Mouse (Mus musculus) cerebellum, adult 11-12 months (tissue): Measurements from ENCODE around the gene Slc7a5.
A peak's percentile ranks its signal among the peaks of the same experiment; 100 is the strongest.

Experiments
- DNase-seq: peaks from one replicate; pipeline ENCODE4 v3.0.0; 2022

The Slc7a5 gene

DNA sequence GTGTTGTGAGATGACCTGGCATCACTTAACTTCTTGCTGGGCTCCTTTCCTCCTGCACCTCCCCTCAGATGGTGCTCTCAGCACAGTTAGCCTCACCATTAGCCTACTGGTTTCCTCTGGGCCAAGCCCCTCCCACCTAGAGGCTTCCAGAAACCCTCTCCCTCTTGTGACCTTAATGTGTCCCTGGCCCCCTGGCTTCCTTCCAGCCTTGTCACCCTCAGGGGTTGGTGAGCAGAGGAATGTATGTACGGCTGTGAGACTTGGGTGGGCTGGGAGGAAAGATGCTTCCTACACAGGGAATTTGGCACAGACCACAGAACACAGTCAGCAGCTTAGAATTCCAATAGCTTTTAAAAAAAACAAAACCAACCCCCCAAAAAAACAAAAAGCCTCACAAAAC is 26.7 kb downstream of the Slc7a5 start:
- no peak for DNase-seq

DNA sequence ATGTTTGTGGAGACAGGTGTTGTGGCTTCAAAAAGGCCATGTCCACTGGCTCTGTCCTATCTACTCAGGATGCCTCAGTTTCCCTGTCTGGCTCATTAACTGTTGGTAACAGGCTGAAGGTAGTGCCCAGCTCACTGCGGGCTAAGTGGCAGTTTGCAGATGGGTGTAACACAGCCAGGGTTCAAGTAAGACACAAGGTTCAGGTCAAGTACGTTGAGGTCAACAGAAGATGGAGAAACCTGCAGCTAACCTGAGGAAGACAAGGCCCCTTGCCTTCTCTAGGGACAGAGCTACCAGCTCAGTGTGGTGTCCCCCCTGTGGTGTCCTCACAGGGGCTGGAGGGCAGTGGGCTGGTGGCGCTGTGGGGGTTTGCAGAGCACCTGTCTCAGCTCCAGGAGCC is 27.8 kb downstream of the Slc7a5 start:
- no peak for DNase-seq

DNA sequence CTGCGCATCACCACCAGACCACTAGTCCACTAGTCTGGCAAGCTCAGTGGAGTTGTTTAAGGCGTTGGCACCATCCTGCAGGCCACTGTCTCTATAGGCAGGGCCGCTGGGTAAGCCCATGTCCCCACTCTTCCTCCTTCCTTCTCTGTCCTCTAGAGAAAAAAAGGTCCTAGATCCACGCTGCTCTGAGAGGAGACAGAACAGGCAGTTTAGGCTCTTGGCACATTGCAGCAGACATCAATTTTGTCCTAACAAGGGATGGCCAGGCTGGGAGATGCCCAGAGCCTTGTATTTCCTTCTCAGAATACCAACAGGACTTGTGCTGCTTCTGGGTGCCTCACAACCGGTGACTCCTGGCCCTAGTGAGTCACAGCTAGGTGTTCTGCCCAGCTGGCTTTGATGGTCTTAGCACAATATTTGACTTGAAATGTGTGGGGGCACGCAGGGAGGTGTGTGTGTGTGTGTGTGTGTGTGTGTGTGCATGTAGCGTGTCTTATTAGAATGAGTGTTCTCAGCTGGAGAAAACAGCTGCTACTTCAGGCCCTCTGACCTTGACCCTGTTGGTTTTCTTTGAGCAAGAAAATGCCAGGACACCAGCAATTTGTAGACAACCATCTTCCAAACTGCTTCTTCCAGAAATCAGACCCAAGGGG is 29.5 kb downstream of the Slc7a5 start:
- no peak for DNase-seq

DNA sequence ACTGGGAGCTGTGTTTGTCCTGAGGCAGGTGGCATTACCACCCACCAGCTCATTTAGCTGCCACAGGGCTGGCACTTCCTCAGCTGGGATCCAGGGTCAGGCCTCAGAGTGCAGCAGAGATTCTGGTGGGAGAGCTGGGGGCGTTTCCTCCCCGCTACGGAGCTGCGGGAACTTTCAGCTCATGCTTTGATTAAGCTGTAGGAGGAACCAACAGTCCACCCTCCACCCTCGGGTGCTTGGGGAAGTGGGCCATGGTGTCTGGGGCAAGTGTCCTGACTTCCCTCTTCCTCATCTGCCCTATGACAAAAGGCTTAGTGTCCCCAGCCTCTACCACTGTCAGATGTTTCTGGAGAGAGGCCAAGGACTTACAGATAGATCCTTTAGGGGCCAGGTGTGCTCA is 30.3 kb downstream of the Slc7a5 start:
- no peak for DNase-seq

DNA sequence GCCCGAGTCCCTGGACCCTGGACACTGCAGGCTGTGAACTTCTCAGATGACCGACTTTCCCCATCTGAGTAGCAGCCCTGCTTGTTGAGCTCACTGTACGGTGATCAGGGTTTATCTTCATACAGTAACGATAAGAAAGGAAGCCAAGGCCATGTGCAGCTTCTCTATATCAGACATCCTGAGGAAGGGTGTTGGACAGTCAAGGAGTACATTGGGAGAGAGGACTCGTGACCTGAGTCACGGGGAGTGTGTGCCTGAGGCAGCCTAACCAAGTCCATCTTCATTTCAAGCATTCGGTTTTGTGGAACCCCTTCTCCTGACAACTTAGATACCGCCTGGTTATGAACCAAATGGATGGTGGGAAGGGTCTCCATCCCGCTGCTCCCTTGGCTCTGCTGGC is 32.0 kb downstream of the Slc7a5 start:
- no peak for DNase-seq

DNA sequence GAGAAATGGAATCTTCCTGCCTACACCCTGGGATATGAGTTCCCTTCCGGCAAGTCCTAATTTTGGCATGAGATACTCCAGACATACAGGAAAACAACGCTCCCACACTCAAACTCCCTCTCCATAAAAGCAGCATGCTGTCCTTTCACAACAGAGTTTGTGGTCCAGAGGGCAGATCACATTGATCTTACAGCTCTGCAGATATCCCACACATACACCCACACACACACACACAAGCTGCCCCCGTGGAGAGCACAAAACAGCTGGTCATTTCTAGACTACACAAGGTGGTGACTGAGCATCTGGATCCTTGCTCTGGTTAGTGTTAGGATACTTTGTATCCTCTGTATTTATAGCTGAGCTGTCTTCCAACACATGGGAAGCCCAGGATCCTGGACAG is 32.4 kb downstream of the Slc7a5 start:
- DNase-seq, result no peak

DNA sequence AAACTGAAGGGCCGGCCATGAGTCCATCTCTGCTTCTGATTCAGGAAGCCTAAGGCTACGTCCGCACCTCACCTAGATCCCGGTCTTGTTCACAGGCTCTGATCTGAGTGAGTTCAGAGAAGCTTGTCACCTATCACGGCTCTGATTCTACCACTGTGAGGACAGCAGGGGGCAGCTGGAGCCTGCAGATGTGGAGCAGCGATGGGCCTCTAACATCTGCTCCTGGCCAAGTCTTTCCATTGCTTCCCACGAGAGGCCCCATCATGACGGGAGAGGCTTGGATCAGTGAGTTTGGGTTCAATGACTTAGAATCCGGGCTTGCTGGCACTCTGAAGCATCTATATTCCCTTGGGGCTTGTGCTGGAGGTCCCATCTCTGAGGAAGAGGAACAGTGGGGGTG is 33.5 kb downstream of the Slc7a5 start:
- no peak for DNase-seq

DNA sequence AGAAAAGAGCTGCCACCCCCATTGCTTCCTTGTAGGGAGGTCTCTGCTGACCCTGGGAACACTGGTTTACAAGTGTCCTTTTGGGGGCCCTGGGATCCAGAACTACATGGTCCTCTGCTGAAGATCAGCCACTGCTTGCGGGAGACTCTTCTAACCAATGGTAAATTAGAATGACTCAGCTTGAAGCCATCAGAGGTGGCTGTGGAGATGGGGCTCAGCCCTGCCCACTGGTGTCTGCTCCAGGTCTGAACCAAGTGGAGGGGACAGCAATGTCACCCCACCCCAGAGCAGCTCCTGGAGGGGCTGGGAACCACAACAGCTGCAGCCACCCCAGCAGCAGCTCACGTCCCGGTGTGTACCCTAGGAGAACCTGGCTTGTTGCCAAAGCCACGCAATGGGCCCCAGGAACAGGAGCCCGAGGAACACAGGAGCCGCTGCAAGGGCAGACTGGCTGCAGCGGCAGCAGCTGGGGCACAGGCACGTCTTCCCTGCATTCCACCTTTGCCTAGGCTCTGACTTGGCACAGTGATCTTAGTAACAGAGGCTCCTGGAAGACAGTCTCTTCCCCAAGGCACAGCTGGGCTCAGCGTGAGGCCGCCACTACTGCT is 35.6 kb downstream of the Slc7a5 start:
- no peak for DNase-seq

DNA sequence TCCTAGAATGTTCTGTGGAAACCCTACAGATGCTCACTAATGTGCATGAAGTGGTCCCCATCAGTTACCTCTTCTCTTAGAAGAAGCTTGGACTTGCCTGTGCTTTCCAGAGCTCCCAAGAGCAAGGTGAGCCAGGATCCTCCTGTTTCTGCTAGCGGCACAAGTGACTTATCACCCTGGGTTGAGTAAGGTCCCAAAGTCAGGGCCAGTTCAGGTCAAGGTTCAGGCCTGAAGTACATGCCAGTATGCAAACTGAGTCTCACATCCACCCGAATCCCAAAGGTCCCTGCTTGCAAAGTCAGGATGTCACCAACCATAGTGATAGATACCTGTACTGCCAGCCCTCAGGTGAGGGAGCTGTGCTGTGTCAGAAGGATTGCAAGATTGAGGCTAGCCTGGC is 37.3 kb downstream of the Slc7a5 start:
- no peak for DNase-seq

DNA sequence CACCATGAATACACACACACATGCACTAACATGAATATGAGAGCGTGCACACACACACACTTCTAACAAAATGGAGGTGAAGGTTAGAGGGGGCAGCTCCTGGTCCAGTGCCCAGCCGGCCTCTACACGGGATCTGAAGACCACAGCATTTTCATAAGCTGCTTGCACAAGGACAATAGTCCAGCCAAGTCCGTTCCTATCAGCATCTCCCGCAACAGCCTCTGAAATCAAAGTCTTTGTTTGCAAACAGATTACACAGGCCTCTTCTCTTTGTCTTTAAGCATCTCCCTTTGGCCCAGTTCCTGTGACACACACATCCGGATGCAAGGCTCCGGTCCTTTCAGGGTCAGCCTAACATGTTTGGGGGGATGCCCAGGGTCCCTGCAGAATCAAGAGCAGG is 38.6 kb downstream of the Slc7a5 start:
- no peak for DNase-seq

DNA sequence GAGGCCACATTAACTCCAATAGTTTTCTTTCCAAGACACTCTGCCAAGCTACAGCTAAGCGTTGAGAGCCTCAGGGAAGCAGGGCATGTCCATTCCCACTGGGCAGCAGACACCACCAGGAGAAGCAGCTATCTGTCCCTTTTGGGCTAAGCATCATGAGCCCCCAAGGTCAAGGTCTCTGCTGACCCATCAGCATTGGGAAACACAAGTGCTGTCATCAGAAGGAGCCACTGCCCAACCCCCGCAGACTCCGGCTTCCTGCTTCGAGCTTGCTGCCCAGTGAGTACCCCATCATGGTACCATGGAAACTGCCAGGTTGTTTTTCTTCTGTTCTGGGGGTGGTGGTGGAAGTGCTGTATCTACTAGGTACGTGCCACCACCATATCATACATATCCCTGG is 39.3 kb downstream of the Slc7a5 start:
- DNase-seq, result no peak

DNA sequence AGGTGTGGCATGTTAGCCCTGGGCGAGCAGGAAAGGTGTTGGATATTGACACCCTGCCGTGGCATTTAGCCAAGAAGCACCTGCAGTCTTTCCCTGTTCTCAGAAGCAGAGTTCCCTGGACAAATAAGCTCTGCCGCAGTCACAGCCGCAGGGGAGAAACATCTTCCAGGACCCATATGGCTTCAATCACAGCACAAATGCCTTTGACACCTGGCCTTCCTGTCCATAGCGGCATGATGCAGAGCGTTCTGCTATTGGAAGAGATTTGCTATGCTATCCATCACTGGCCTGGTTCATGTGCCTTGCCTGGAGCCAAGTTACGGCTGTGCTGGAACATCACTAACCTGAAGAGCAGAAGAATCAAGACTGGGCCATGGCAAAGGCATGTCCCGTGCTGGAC is 42.1 kb downstream of the Slc7a5 start:
- DNase-seq, result no peak

DNA sequence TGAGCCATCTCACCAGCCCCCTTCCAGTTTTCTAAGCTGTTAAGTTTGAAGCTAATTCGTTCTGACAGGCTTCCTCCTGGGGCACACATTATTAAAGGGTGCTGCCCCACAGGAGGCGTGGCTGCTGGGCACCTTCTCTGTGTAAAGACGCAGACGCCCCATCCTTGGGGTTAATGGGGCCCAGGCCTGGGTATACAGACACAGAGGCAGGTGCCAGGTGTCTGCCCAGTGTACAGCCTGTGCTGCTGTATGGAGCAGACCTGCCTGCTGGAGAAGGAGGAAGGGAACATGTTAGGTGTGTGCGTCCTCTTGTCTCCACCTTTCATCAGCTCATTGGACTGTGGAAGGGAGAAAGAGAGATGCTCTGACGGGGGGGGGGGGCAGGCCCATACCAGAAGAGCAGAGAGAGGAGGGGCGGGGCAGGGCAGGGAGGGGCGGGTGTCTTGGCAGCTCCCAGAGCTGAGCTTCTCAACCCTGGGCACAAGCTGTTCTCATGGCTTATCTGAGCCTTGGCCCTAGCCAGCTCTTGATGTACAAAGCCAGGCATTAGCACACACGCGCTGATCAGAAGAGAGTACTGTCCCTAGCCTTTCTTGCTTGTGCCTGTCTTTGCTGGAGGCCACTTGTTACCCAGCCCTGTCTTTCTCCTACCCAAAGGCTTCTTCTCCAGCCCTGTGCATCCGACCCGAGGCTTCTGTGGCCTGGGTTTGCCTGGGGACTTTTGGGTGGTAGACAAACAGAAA is 45.5 kb downstream of the Slc7a5 start:
- peak; percentile 80 for DNase-seq

DNA sequence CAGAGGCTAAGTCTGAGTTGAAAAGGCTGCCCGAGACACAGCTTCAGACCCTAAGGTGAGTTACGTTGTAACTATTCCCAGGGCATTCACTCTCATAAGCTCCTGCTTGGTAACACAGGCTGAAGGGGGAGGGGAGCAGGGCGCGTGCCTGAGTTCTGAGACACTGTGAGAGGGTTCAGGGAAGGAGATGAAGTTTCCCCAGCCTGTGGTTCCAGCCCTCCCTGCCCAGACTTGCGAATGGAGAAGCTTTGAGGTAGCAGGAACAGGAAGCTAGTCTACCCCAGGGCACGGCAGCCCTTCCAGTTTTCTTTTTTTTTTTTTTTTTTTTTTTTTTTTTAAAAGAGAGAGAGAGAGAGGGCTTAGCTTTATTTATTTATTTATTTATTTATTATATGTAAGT is 46.2 kb downstream of the Slc7a5 start:
- DNase-seq, result no peak

DNA sequence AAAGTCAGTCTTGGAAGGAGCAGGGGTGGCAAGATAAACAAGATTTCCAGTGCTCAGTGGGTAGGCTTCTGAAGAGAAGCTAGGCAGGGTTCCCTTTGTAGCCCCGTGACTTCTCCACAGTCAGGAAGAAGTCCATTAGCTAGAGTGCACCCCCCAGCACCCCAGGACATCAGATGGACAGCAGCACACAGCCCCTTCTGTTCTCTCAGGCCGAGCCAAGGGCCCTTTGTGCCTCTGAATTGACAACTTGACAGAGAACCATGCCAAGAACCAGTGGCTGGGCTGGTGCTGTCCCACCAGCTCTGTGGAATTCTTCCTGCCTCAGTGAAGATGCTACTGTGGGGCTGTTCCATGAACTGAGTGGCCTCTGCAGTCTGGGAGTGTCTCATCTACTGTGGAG is 49.7 kb downstream of the Slc7a5 start:
- no peak for DNase-seq

DNA sequence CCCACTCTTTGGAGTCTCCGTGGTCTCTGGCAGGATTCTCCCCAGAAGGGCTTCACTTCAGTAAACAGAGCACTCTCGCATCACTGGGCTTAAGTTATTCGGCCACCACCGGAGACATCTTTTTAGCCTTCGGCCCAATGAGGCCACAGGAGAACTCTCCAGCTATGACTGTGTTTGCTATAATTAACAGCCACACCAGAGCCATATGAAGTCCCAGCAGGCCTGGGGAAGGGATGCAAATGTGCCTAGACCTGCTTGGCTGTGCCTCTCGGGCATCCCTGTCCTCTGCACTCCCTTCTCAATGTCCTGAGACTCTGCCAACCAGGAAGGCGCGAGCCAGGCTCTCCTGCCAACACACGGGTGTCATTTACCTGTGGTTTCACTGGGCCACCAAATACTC is 50.2 kb downstream of the Slc7a5 start:
- DNase-seq, result peak; percentile 97

DNA sequence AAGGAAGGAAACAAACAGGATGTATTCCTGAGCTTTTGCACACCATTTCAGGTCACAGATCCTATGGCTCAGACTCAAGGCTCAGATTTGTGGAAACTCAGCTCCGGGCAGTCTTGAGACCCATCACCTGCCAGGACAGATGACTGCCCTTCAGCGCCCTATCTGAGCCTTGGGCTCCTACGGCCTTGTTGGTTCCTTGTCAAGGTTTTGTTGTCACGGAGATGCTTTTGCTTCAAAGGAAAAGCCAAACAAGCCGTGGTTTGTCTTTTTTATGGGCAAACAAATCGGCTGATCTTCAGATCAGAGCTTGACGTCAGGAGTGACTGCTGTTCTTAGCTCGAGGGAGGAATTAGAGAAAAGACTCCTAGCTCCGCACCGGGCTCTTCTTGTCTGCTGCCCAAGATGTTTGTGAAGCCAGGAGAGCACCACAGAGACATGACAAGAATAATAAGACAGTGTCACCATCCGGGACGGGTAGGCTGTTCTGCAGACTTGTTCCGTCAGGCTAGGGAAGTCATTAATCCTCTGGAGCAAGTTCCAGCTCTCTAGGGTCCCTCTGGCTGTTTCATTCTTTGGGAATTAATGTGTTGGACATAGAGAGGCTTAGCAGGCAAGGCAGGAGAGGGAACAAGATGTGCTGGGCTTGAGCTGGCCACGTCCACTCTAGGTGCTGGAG is 51.3 kb downstream of the Slc7a5 start:
- DNase-seq, result no peak

DNA sequence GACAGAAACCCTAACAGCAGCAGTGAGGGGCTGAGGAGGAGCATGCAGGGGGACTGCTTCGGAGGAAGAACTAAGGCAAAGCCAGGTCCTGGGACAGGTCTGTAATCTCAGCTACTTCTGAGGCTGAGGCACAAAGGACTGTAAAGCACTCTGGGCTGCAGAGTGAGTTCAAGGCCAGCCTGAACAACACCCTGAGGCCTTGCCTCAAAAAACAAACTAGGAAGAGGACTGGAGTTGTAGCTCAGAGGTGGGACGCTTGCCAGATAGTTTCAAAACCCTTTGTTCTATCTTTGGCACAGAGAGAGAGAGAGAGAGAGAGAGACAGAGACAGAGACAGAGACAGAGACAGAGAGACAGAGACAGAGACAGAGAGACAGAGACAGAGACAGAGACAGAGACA is 53.9 kb downstream of the Slc7a5 start:
- no peak for DNase-seq

DNA sequence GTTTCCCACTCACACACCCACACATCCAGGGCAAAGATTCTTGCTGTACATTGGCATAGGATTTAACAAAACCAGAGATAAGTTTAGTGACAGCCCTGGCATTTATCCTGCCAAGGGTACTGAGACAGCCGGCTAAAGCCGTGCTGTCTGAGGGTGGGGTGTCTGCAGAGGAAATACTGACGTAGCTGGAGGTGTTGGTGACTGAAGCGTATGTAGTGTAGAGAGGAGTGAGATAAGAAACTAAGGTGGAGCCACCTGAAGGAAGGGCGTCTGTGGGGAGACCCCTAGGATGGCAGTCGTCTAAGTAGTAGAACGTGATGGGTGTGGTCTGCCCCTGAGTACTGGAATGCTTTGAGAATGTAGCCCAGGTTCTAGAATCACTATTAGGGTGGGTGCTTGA is 55.0 kb downstream of the Slc7a5 start:
- DNase-seq, result no peak

DNA sequence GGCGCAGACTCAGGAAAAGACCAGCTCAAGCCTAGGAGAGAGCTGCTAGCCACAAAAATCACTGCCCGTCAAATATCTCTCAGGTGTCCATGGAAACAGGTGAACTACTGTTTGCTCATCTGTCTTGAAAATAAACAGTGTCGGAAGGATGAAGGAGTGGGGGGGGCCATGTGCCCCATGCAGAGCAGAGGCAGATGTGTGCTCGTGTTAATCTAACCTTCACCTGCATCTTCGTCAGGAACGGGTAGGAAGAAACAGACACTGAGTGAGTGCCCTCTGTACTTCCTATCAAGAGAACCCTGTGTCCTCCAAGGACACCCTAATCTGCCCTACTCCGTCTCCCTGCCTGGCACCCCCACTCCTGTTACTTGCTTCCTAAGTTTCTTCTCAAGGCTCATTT is 55.8 kb downstream of the Slc7a5 start:
- DNase-seq, result peak; percentile 34

DNA sequence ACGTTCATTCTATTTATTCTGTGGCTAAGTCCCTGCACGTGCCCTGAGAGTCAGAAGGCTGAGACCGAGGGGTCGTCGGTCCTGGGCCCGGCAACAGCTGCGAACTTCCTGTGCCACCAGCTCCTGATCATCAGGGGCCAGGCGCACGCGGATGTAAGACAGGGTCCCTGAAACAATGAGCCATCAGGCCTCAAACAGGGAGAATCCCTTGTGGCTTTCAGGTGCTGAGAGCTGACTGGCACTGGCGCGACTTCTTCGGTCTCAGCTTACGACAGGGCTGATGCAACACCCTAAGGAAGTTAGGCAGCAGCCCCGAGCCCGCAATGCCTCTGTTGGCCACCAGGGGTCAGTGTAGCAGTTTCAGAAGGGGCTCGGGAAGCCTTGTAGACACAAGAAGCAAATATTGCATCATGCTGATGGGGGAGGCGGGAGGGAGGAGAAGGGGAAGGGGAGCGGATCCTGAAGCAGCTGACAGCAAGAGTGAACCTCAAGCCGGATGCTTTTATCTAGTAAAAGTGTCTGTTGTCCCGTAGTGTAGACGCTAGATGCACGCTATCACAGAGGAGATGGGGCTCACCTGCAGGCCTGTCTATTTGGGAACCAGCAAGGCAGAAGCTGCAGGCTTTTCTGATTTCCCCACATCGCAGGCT is 56.5 kb downstream of the Slc7a5 start:
- peak; percentile 93 for DNase-seq

DNA sequence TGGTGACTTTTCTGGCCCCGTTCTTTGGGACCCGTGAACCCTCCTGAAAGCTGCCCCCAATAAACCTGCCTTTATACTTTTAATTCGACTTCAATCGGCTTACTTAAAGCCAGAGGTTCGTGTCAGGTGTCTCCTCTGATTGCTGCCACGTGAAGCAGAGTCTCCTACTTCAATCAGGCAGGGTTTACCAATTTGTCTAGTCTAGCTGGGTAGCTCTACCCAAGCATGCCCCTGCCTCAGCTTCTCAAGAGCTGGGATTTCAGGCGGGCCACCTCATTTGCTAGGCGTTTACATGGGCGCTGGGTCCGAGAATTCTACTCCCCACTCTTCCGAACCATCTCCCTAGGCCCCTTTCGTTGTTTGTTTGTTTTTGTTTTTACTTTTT is 57.1 kb downstream of the Slc7a5 start:
- peak; percentile 18 for DNase-seq

DNA sequence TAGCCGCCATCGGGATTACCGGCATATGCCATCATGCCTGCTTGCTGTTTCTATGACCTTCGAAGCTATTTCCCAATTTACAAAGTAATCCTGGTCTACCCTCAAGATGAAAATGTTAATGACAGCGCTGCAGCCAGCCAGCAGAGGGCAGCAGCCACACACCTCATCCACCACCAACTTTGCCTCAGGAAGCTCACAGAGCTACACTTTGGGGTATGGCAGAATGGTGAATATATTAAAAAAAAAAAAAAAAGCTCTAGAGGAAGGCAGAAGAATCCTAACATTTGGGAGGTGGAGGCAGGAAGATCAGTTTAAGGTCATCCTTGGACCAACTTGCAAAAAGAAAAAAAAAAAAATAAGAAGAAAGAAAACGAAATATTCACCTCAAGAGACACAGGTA is 57.5 kb downstream of the Slc7a5 start:
- peak; percentile 74 for DNase-seq

DNA sequence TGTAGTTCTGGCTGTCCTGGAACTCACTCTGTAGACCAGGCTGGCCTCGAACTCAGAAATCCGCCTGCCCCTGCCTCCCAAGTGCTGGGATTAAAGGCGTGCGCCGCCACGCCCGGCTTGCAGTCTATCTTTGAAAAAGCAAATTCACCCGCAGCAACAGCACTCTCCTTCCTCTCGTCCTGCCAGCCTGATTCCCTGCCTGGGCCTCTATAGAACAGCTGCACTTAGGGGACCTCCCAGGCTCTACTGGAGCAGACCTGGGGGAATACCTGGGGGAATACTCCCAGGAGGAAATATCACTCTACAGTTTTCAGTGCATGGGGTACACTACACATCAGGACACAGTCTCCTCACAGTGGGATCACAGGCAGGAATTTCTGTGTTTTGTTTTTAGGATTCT is 58.2 kb downstream of the Slc7a5 start:
- DNase-seq, result peak; percentile 15
